Mouse (Mus musculus) testis, adult 2 months (tissue): Measurements from ENCODE around the gene Alkbh1. TPM values are rescaled to one million over a fixed set of nuclear protein-coding genes. Genes with fewer than 3 reads are reported as not detected.

ENCODE experiments used
- H3K27ac ChIP-seq: fragments of 200-500 bp; 2 replicates; pipeline ENCODE4 v1.5.1; 2012; ENCODE audit warnings: low read depth, low read length; ENCODE audit not compliant: control insufficient read depth, insufficient read depth
- H3K27me3 ChIP-seq: fragments of 200-500 bp; 2 replicates; pipeline ENCODE4 v1.6.1; 2012; ENCODE audit warnings: mild to moderate bottlenecking, low read length, moderate library complexity; ENCODE audit not compliant: control insufficient read depth, insufficient read depth
- H3K36me3 ChIP-seq: fragments of 200-500 bp; 2 replicates; pipeline ENCODE4 v1.6.1; 2012; ENCODE audit warnings: mild to moderate bottlenecking, low read length; ENCODE audit not compliant: control insufficient read depth, insufficient read depth
- H3K4me1 ChIP-seq: fragments of 200-500 bp; 2 replicates; pipeline ENCODE4 v1.6.1; 2012; ENCODE audit warnings: low read length; ENCODE audit not compliant: control insufficient read depth, insufficient read depth
- H3K4me3 ChIP-seq: fragments of 200-500 bp; 2 replicates; pipeline ENCODE4 v1.5.1; 2012; ENCODE audit warnings: low read depth, mild to moderate bottlenecking, low read length, moderate library complexity, mixed read lengths; ENCODE audit not compliant: control insufficient read depth
- CTCF ChIP-seq: fragments of 200-500 bp; IDR thresholded peaks from 2 replicates; pipeline ENCODE4 v1.5.1; 2012; ENCODE audit warnings: low read depth, mild to moderate bottlenecking, inconsistent platforms, low read length, moderate library complexity; ENCODE audit not compliant: control insufficient read depth, insufficient read depth, insufficient replicate concordance
- POLR2A ChIP-seq: fragments of 200-500 bp; IDR thresholded peaks from 2 replicates; pipeline ENCODE4 v1.6.1; 2012; ENCODE audit warnings: low read depth, mild to moderate bottlenecking, inconsistent platforms, low read length, moderate library complexity; ENCODE audit not compliant: control insufficient read depth
- polyA plus RNA-seq: library from polyadenylated mRNA; depleted of rRNA; stranded (reverse); fragments of >200 nt; gene quantifications from 2 replicates; pipeline ENCODE4 v1.2.3, GENCODE M21; 2012

Alkbh1 gene
- polyA plus RNA-seq, 1 experiment: 12.8 TPM

DNA sequence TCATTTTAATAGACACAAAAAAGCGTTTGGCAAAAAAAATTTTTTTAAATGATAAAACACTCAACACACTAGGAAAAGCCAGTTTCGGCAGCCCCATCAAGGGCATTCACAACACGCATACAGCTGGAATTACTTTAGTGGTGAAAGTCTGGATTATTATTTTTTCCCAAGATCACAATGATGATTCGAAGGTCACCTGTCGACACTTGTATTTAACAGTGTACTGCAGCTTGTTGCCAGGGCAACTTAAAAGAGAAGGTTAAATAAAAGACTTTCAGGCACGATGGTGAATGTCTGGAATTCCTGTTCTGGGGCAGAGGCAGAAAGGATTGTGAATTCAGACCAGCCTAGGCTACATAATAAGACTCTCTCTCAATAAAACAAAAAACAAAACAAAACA, 41.9 kb downstream of the Alkbh1 start:
- no peaks in the 10 kb centered on the region for H3K27me3 ChIP-seq
- no peaks in the 10 kb centered on the region for H3K4me1 ChIP-seq
- TF ChIP-seq POLR2A (no peak), CTCF (no peak)
- no peaks in the 10 kb centered on the region for H3K36me3 ChIP-seq
- no peak overlapping the region for H3K27ac ChIP-seq
- no peak overlapping the region for H3K4me3 ChIP-seq

GRCm38 (mm10) chr12:87399119-87399819, 44.5 kb downstream of the Alkbh1 start:
- Histone ChIP-seq H3K4me3 (no peak overlapping the region), H3K36me3 (no peaks in the 10 kb centered on the region), H3K4me1 (no peaks in the 10 kb centered on the region), H3K27ac (no peak overlapping the region), H3K27me3 (no peaks in the 10 kb centered on the region)
- no peak for TF ChIP-seq POLR2A

GRCm38 (mm10) chr12:87397811-87398417, 45.9 kb downstream of the Alkbh1 start:
- Histone ChIP-seq H3K4me3 (no peak overlapping the region), H3K4me1 (no peaks in the 10 kb centered on the region), H3K27ac (peak overlapping the region; percentile 76), H3K36me3 (no peaks in the 10 kb centered on the region), H3K27me3 (no peaks in the 10 kb centered on the region)
- no peak for TF ChIP-seq POLR2A
- no peak for TF ChIP-seq CTCF

GRCm38 (mm10) chr12:87397126-87397525, 46.7 kb downstream of the Alkbh1 start:
- Histone ChIP-seq H3K4me3 (no peak overlapping the region), H3K4me1 (no peaks in the 10 kb centered on the region), H3K27me3 (no peaks in the 10 kb centered on the region), H3K27ac (no peak overlapping the region), H3K36me3 (no peaks in the 10 kb centered on the region)
- TF ChIP-seq CTCF (no peak), POLR2A (no peak)

- no peak overlapping the region for H3K4me3 ChIP-seq
- H3K4me1 ChIP-seq: peaks cover 1% of the 10 kb centered on the region; the same call in 1 of the 2 replicates
- TF ChIP-seq CTCF: no peak
- no peak for TF ChIP-seq POLR2A
- no peak overlapping the region for H3K27ac ChIP-seq
- no peaks in the 10 kb centered on the region for H3K36me3 ChIP-seq
- no peaks in the 10 kb centered on the region for H3K27me3 ChIP-seq
Measured at GRCm38 (mm10) chr12:87394316-87394715, 49.5 kb downstream of the Alkbh1 start.

- Histone ChIP-seq H3K4me3 (no peak overlapping the region), H3K27me3 (no peaks in the 10 kb centered on the region), H3K36me3 (no peaks in the 10 kb centered on the region), H3K27ac (no peak overlapping the region), H3K4me1 (peaks cover 2% of the 10 kb centered on the region; the same call in 1 of the 2 replicates)
- TF ChIP-seq CTCF (no peak), POLR2A (no peak)
Measured at GRCm38 (mm10) chr12:87393447-87394145, 50.2 kb downstream of the Alkbh1 start.

DNA sequence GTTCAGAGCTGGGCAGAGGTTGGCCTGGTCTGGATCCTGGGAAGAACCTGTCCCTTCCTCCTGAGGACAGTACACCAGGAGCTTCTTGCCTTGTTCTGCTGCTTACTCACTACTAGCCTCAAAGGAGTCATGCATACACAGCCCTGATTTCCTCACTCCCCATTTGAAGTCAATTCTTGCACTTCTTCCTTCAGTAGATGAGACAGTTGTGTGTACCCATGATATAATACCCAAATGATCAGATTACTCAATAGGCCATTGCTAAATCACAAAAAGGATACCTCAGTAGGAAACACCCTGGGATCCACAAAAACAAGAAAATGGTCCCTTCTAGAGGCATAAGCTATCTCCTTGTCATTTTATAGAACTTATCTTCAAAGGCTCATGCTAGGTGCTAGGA, 52.5 kb downstream of the Alkbh1 start:
- Histone ChIP-seq H3K27me3 (no peaks in the 10 kb centered on the region), H3K4me3 (no peak overlapping the region), H3K4me1 (peaks cover 8% of the 10 kb centered on the region), H3K36me3 (no peaks in the 10 kb centered on the region), H3K27ac (no peak overlapping the region)
- TF ChIP-seq POLR2A: no peak
- no peak for TF ChIP-seq CTCF
